Mouse (Mus musculus): ENCODE measurements at regions not wholly inside any gene's neighbourhood (a gene's known extent, or its start where the extent isn't known, plus 50 kb on each side); places are given as distances from the start of the nearest gene placed in this dataset.
"Not testable (repeated sequence)": the region's sequence is repeated elsewhere in the genome, so short reads cannot be mapped to it uniquely, and the experiment has no call there.

GRCm38 (mm10) chr3:124157858-124158655 lies 162.6 kb upstream of the Tram1l1 start:
- no peak for DNase-seq (ENCODE audit: low spot score)

GRCm38 (mm10) chr3:124193331-124193730 lies 127.3 kb upstream of the Tram1l1 start:
- not testable (repeated sequence) for DNase-seq (ENCODE audit: low spot score)

GRCm38 (mm10) chr3:124200226-124200940 lies 120.3 kb upstream of the Tram1l1 start:
- DNase-seq (ENCODE audit: low spot score), result not testable (repeated sequence)

GRCm38 (mm10) chr3:124217131-124217530 lies 103.5 kb upstream of the Tram1l1 start:
- DNase-seq (ENCODE audit: low spot score), result no peak

GRCm38 (mm10) chr3:124225982-124226381 lies 94.7 kb upstream of the Tram1l1 start:
- DNase-seq (ENCODE audit: low spot score), result no peak

- no peak for DNase-seq (ENCODE audit: low spot score)
Measured at GRCm38 (mm10) chr3:124227701-124228100, 93.0 kb upstream of the Tram1l1 start.

GRCm38 (mm10) chr3:124240936-124241733 lies 79.5 kb upstream of the Tram1l1 start:
- no peak for DNase-seq (ENCODE audit: low spot score)

- DNase-seq (ENCODE audit: low spot score), result no peak
Measured at GRCm38 (mm10) chr3:124241734-124242006, 79.0 kb upstream of the Tram1l1 start.

- DNase-seq (ENCODE audit: low spot score), result no peak
Measured at GRCm38 (mm10) chr3:124262150-124262549, 58.5 kb upstream of the Tram1l1 start.

- no peak for DNase-seq (ENCODE audit: low spot score)
Measured at GRCm38 (mm10) chr3:124266821-124267220, 53.8 kb upstream of the Tram1l1 start.

GRCm38 (mm10) chr3:124270506-124270905 lies 50.1 kb upstream of the Tram1l1 start:
- DNase-seq (ENCODE audit: low spot score), result no peak

Data from heart, adult 8-10 months (tissue).